Comparison of ENCODE assay signal across 13 mouse cellular contexts in the genomic region with DNA sequence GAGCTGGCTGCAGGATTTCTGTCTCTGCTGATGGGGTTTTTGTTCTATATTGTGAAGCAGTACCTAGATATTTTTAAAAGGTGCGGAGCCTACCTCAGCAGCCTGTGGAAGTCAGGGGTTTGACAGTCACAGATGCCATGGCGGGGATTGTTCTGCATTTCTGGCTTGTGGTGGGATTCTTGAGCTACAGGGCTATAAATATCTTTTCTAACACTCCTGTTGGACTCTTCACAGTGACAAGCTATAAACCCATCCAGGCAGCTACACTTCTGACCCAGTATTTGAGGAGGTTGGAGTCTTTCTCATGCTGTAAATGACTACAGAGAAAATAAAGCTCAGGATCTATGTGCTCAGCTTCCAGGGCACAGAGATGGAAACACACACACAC.
DNase-seq lines count a peak whose midpoint lies in the region; ATAC-seq and TF ChIP-seq lines count a peak whose summit lies in the region.
"Had no signal": no experiment of that assay in that cellular context is flagged by ENCODE, and none has a peak within 500 bp of the region (broad histone marks: within the 10 kb centered on the region; RNA-seq: fewer than 3 reads in every experiment).

No protein-coding gene starts in this region.

- no peak for TF ChIP-seq POLR2A in olfactory bulb, adult 2 months (IDR thresholded peaks at IDR 0.05; ENCODE audit: insufficient read depth, low read depth, low read length)

- H3K36me3 ChIP-seq in lung, embryonic 16.5 days (ENCODE audit: control insufficient read depth, insufficient read depth, low read length) = no peaks in the 10 kb centered on the region
- no peaks in the 10 kb centered on the region for H3K36me3 ChIP-seq in lung, postnatal 0 days (ENCODE audit: insufficient read depth, low read length)
- no peaks in the 10 kb centered on the region for H3K36me3 ChIP-seq in heart, embryonic 12.5 days

- H3K27ac ChIP-seq in lung, embryonic 16.5 days (ENCODE audit: low read length) = peak overlapping the region; percentile 45; the same call in 1 of the 2 replicates
- H3K27ac ChIP-seq in lung, postnatal 0 days (ENCODE audit: low read length) = no peak overlapping the region
- H3K27ac ChIP-seq in heart, embryonic 12.5 days (ENCODE audit: poor library complexity, severe bottlenecking) = peak overlapping the region; percentile 75
- H3K27ac ChIP-seq in olfactory bulb, adult 2 months (ENCODE audit: insufficient read depth, low read depth, low read length) = peak overlapping the region; percentile 58; the same call in 1 of the 2 replicates

- H3K4me3 ChIP-seq in lung, embryonic 16.5 days (ENCODE audit: low read length) = no peak overlapping the region
- H3K4me3 ChIP-seq in lung, postnatal 0 days (ENCODE audit: low read depth, low read length) = no peak overlapping the region
- H3K4me3 ChIP-seq in heart, embryonic 12.5 days = no peak overlapping the region
- H3K4me3 ChIP-seq in olfactory bulb, adult 2 months (ENCODE audit: insufficient read depth, low read depth, low read length) = no peak overlapping the region
- H3K4me3 ChIP-seq: myocyte had no signal

- no peak for TF ChIP-seq CTCF in lung, postnatal 0 days (IDR thresholded peaks at IDR 0.05)
- TF ChIP-seq CTCF in olfactory bulb, adult 2 months (IDR thresholded peaks at IDR 0.05; ENCODE audit: insufficient read depth, low read depth, low read length) = no peak

- 60% methylated on average over 2 of the region's 2 CpGs for WGBS in lung, embryonic 16.5 days
- 81% methylated on average over 2 of the region's 2 CpGs for WGBS in lung, postnatal 0 days
- 36% methylated on average over 2 of the region's 2 CpGs for WGBS in heart, embryonic 12.5 days
- 44% methylated on average over 2 of the region's 2 CpGs for WGBS in olfactory bulb, adult 2 months

- H3K27me3 ChIP-seq in lung, embryonic 16.5 days (ENCODE audit: control insufficient read depth, insufficient read depth, low read depth, low read length) = no peaks in the 10 kb centered on the region
- H3K27me3 ChIP-seq in lung, postnatal 0 days (replicated peaks; ENCODE audit: insufficient read depth, low read length) = no peaks in the 10 kb centered on the region
- no peaks in the 10 kb centered on the region for H3K27me3 ChIP-seq in heart, embryonic 12.5 days (replicated peaks)
- H3K27me3 ChIP-seq: CH12.LX had no signal

- no peak overlapping the region for H3K4me2 ChIP-seq in lung, embryonic 16.5 days (ENCODE audit: low read depth, low read length)
- H3K4me2 ChIP-seq in lung, postnatal 0 days (replicated peaks; ENCODE audit: low read depth, low read length) = no peak overlapping the region
- H3K4me2 ChIP-seq in heart, embryonic 12.5 days = 0 out of 2 replicates have a peak overlapping the region, but pooled peaks have one; percentile 10

- peak; percentile 58 for ATAC-seq in lung, embryonic 16.5 days (ENCODE audit: low read depth)
- no peak for ATAC-seq in lung, postnatal 0 days
- ATAC-seq in heart, embryonic 12.5 days (ENCODE audit: insufficient number of reproducible peaks, low FRiP score) = no peak
- ATAC-seq in CD4-positive, CD25-positive, alpha-beta regulatory T cell, adult 4 months = no peak

- DNase-seq in heart, adult 9 months (ENCODE audit: low spot score in 2 of 2) = peak; percentile 5 to 6
- no peak for DNase-seq in heart, adult 8-10 months (ENCODE audit: low spot score)
- DNase-seq in lung, postnatal 0 days (ENCODE audit: low spot score) = no peak
- DNase-seq in layer of hippocampus, adult 11-12 months (ENCODE audit: low spot score) = no peak
- DNase-seq: adrenal gland, postnatal 10 days; lung, adult 2 months; thymus, postnatal 25 days had no signal

- H3K9me3 ChIP-seq in lung, embryonic 16.5 days (ENCODE audit: control insufficient read depth, low read length) = no peaks in the 10 kb centered on the region
- H3K9me3 ChIP-seq in lung, postnatal 0 days (ENCODE audit: low read length) = no peaks in the 10 kb centered on the region
- no peaks in the 10 kb centered on the region for H3K9me3 ChIP-seq in heart, embryonic 12.5 days (replicated peaks)

- H3K9ac ChIP-seq in lung, embryonic 16.5 days (ENCODE audit: low read length) = no peak overlapping the region
- no peak overlapping the region for H3K9ac ChIP-seq in lung, postnatal 0 days (replicated peaks; ENCODE audit: low read depth)
- no peak overlapping the region for H3K9ac ChIP-seq in heart, embryonic 12.5 days

- H3K4me1 ChIP-seq in lung, embryonic 16.5 days (replicated peaks; ENCODE audit: control insufficient read depth, insufficient read depth, low read length) = no peaks in the 10 kb centered on the region; the same call in 1 of the 2 replicates
- H3K4me1 ChIP-seq in lung, postnatal 0 days (ENCODE audit: insufficient read depth, low read depth, low read length) = no peaks in the 10 kb centered on the region
- peaks cover 27% of the 10 kb centered on the region for H3K4me1 ChIP-seq in heart, embryonic 12.5 days (replicated peaks)
- H3K4me1 ChIP-seq in olfactory bulb, adult 2 months (ENCODE audit: control insufficient read depth, insufficient read depth, low read length) = peaks cover 2% of the 10 kb centered on the region

- TF ChIP-seq EP300 in lung, postnatal 0 days (IDR thresholded peaks at IDR 0.05) = no peak

Comparison
In these comparisons a context has a peak if more than half of its experiments do, and no peak if none do; other contexts are left out.
1. DNase-seq: peak in heart, adult 9 months (2 of 2); none in heart, adult 8-10 months (single experiment), lung, postnatal 0 days (single experiment) and layer of hippocampus, adult 11-12 months (single experiment).